Mouse (Mus musculus) bone marrow, adult 2 months (tissue): Measurements from ENCODE around the gene Tac4. TPM values are rescaled to one million over a fixed set of nuclear protein-coding genes. Genes with fewer than 3 reads are reported as not detected.

Experiments used
- H3K27ac ChIP-seq: fragments of 200-500 bp; 2 replicates; pipeline ENCODE4 v1.5.1; 2012; ENCODE audit warnings: low read depth, mild to moderate bottlenecking, control low read depth, inconsistent platforms, low read length; ENCODE audit not compliant: control insufficient read depth, poor library complexity, insufficient read depth
- H3K4me1 ChIP-seq: fragments of 200-500 bp; 2 replicates; pipeline ENCODE4 v1.6.1; 2011; ENCODE audit warnings: low read length; ENCODE audit not compliant: control insufficient read depth, insufficient read depth
- H3K4me3 ChIP-seq: fragments of 200-500 bp; replicated peaks from 2 replicates; pipeline ENCODE3; 2011; ENCODE audit warnings: mild to moderate bottlenecking, low read depth, low read length, control low read depth; ENCODE audit not compliant: control insufficient read depth
- CTCF ChIP-seq: fragments of 200-500 bp; IDR thresholded peaks from 2 replicates; pipeline ENCODE4 v1.5.1; 2011; ENCODE audit warnings: low read length, control low read depth; ENCODE audit not compliant: control insufficient read depth, insufficient read depth
- POLR2A ChIP-seq: fragments of 200-500 bp; IDR thresholded peaks from 2 replicates; pipeline ENCODE4 v1.6.1; 2011; ENCODE audit warnings: low read depth, mild to moderate bottlenecking, control low read depth, low read length, borderline replicate concordance; ENCODE audit not compliant: control insufficient read depth
- WGBS: fragments of 180-500 bp; shearing (Covaris S2); methylation state at CpG from one replicate; pipeline ENCODE4 v1.1.7; 2018; 5-methylcytosine and 5-hydroxymethylcytosine counted together
- polyA plus RNA-seq: library from polyadenylated mRNA; stranded (reverse); fragments of >200 nt; gene quantifications from 2 replicates; pipeline ENCODE4 v1.2.4, GENCODE M21; 2011; ENCODE audit warnings: low replicate concordance; ENCODE audit not compliant: missing spikeins, insufficient read depth, insufficient read length

Gene Tac4
- polyA plus RNA-seq: not detected in 2 replicates

- 6% methylated on average over 5 of the region's 5 CpGs for WGBS
- TF ChIP-seq CTCF (no peak), POLR2A (no peak)
- Histone ChIP-seq H3K4me3 (no peak within 1 kb of the TSS), H3K4me1 (peaks cover 8% of the 10 kb centered on the region; the same call in 1 of the 2 replicates), H3K27ac (no peak within 1 kb of the TSS)
These were observed at the start of gene Tac4 for GRCm38 (mm10) chr11:95261178-95261751. Tac4 (plus strand) TSS chr11:95261529.

- 80% methylated on average over 6 of the region's 6 CpGs for WGBS
- Histone ChIP-seq H3K4me1 (no peaks in the 10 kb centered on the region), H3K4me3 (no peak overlapping the region), H3K27ac (no peak overlapping the region)
- TF ChIP-seq POLR2A (no peak), CTCF (no peak)
These were observed 47.7 kb upstream of the Tac4 start for GRCm38 (mm10) chr11:95213607-95214006.

- WGBS: 63% methylated on average over 5 of the region's 5 CpGs
- no peak for TF ChIP-seq CTCF
- no peak for TF ChIP-seq POLR2A
- H3K4me3 ChIP-seq: no peak overlapping the region
- H3K4me1 ChIP-seq: no peaks in the 10 kb centered on the region
- no peak overlapping the region for H3K27ac ChIP-seq
These were observed 47.0 kb upstream of the Tac4 start for GRCm38 (mm10) chr11:95214305-95214704.

GRCm38 (mm10) chr11:95216193-95216592, 45.1 kb upstream of the Tac4 start:
- TF ChIP-seq CTCF: peak; percentile 35; the same call in 1 of the 2 replicates
- TF ChIP-seq POLR2A: no peak
- no peak overlapping the region for H3K27ac ChIP-seq
- WGBS: 60% methylated on average over 3 of the region's 3 CpGs
- H3K4me3 ChIP-seq: no peak overlapping the region
- H3K4me1 ChIP-seq: no peaks in the 10 kb centered on the region

- Histone ChIP-seq H3K4me1 (no peaks in the 10 kb centered on the region), H3K27ac (no peak overlapping the region), H3K4me3 (no peak overlapping the region)
- WGBS: 71% methylated on average over 8 of the region's 8 CpGs
- TF ChIP-seq POLR2A: no peak
- no peak for TF ChIP-seq CTCF
These were observed 42.2 kb upstream of the Tac4 start for GRCm38 (mm10) chr11:95219111-95219510.

GRCm38 (mm10) chr11:95223473-95223872, 37.9 kb upstream of the Tac4 start:
- WGBS: 4% methylated on average over 31 of the region's 31 CpGs
- no peaks in the 10 kb centered on the region for H3K4me1 ChIP-seq
- H3K4me3 ChIP-seq: no peak overlapping the region
- TF ChIP-seq CTCF: no peak
- TF ChIP-seq POLR2A: no peak
- H3K27ac ChIP-seq: no peak overlapping the region; the same call in 1 of the 2 replicates

- no peak for TF ChIP-seq POLR2A
- no peak for TF ChIP-seq CTCF
- Histone ChIP-seq H3K4me1 (no peaks in the 10 kb centered on the region), H3K27ac (no peak overlapping the region), H3K4me3 (no peak overlapping the region)
- WGBS: 53% methylated on average over 15 of the region's 15 CpGs
These were observed 37.0 kb upstream of the Tac4 start for GRCm38 (mm10) chr11:95224124-95224893.

- H3K27ac ChIP-seq: no peak overlapping the region
- no peaks in the 10 kb centered on the region for H3K4me1 ChIP-seq
- 67% methylated on average over 7 of the region's 7 CpGs for WGBS
- TF ChIP-seq POLR2A (no peak), CTCF (no peak)
- no peak overlapping the region for H3K4me3 ChIP-seq
These were observed 35.9 kb upstream of the Tac4 start for GRCm38 (mm10) chr11:95225448-95225847.
